Mouse (Mus musculus) retina, adult 2 months (tissue): ENCODE measurements around the gene Atf7.
"Not testable (repeated sequence)": the region's sequence is repeated elsewhere in the genome, so short reads cannot be mapped to it uniquely, and the experiment has no call there.

Experiments
- DNase-seq: peaks from one replicate; pipeline ENCODE4 v3.0.0-alpha.2; 2012; ENCODE audit warnings: low read depth, low spot score

Atf7 gene

DNA sequence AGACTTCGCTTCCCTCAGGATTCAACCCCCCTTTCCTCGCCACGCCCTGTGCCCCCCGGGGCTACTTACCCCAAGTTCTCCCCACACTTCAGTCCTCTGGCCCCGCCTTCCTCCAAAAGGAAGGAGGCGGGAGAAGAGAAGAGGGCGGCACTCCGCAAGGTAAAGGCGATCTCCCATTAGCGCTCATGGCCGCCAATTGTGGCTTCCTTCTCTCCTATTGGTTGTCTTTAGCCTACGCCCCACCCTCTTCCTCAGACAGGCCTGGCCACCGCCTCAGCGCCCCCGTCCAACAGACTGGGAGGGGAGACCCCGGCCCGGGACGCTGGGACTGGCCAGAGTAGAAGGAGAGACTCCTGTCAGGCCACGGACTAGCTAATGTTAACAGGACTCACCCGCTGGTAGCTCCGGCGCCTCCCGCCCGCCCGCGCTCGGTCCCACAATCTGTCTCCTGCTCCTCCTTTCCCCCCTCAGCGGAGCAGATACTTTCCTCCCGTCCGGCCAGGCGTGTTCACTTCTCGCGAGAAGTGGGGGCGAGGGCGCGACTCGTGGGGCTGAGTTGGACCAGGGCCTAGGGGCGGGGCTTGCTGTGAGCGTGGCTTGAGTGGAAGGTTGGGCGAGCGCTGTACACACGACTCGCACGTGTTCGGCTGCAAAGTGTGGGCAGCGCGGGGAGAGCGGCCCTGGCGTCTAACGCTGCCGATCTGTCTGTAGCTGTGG is at the start of gene Atf7, which contains the start of gene Gm28047:
TSS of gene Atf7 (minus strand) at position 495 of the 717 bp plus-strand sequence.
TSS of gene Gm28047 (minus strand) at position 98 of the 717 bp plus-strand sequence.
- DNase-seq: peak; percentile 98

DNA sequence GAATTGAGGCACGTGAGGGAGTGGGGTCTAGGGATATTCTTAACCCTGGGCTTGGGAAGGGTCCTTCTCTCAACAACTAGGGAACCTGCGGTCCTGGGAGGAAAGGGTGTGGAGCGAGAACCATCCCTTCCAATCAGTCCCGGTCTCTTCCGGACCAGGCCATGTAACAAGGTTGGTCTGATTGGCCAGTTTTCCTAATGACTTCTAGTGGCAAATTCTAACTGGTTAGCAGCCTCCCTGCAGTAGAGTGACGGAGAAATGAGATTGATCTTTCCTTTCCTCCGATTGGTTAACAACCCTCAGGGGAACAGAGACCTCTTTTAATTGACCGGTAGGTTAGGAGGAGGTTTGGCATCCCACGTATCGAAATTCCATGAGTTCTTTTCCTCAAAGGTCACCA is 48.3 kb upstream of the Atf7 start:
- DNase-seq: no peak

DNA sequence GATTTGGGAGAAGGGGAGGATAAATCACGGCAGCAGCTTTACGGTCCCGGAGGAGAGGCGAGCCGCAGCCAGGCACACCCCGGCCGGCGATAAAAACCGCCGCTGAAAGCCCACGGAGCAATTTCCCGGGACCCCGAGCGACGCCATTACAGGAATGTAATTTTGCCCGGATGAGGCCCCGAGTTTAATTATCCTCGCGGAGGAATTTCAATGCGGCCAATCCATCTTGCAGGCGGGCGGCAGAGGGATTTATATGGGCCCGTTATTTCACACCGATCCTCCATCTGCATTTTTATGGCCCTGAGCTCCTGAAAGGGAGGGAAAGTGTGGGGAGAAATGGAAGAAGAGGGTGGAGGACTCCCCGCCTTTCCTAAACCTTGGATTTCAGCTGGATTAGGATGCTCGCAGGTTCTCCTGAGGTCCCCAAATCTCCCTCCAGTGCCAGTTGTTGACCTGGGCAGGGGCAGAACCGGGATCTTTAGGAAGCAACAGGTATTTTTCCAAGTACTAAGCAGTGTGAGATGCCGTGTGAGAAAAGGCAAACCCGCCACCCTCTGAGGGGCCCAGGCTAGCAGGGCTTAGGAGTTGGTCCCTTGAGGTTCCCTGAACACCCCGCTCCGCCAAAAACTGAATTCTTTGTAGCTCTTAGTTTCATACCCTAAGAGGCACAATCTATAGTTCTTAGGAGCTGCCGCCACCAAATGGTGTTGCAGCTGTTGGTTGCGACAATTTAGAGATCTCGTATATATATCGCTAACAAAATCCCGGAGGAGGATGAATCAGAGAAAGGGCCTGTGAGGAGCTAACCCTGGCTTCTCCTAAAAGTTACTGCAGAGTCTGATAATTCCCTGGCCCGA is 47.2 kb upstream of the Atf7 start, which contains the start of gene Atp5g2:
TSS of gene Atp5g2 (minus strand) at position 138 of the 857 bp plus-strand sequence.
- no peak for DNase-seq

DNA sequence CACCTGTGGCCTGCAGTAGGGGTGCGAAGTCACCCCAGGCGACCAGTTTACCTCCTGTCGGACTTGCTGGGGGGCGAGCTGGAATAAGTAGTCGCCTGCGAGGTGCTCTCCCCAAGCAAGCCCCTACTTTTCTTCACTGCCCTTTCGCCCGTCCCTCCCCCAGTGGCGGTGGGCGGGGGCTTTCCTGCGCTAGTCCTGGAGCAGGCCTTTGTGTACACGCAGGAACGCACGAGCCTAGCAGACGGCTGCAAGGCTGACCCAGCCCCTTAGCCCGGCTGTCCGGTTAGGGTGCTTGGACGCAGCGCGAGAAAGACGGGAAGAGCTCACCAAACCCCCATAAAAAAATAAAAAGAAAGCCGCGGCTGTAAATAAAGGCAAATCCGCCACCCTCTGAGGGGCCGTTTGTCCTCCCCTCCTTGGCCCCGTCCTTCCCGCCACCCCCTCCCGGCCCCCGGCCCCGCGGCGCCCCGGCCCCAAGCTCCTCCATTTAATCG is 46.5 kb upstream of the Atf7 start:
- no peak for DNase-seq

DNA sequence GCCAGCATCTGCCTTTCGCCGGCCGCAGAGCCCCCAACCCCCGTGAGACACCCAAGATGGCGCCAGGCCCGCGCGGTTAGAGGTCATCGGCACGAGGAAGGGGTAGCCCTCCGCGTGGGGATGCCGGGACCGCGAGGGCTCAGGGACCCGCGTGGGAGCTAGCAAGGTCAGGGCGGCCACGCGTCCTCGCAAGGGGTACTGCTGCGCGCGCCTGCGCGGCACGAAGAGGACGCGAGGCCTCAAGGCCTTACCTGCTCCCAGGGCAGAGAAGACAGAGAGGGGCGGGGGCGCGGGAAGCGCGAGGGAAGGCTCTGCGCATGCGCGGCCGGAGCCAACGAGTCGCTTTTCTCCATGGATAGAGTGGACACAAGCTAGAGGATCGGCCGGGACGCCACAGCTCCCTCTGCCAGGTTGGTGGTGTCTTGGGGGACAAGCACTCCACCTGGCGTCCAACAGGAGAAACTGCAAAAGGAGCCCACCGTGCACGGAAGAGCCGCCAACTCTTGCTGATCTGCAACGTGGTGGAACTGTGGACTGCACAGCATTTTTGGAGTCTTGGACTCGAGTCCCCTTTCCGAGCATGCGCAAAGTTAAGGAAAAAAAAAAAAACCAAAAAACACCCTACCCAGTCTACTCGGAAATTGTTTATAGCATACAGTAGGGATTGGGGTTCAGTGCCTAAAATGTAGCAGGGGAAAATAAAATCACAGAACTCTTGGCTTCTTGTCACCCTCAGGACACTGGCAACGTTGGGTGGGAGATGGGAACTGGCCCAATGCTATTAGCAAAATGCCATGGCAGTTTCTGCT is 45.7 kb upstream of the Atf7 start:
- peak; percentile 98 for DNase-seq

DNA sequence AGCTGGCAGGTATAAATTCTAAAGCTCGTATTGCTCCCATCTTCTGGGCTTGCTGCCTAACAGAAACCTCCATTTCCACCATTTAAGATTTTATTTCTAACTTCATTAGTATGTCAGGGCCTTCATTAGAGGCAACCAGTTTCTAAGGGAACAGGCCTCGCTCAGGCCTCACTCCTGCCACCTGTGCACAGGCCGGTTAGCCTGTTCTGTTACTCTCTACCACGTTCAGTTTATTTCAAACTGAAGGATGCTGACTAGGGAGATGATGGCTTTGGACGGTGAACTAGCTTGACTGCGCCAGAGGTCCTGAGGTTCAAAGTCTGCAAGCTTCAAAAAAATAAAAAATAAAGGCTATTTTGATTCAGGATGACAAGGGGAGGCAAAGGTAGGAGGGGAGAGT is 45.0 kb upstream of the Atf7 start:
- DNase-seq: no peak

DNA sequence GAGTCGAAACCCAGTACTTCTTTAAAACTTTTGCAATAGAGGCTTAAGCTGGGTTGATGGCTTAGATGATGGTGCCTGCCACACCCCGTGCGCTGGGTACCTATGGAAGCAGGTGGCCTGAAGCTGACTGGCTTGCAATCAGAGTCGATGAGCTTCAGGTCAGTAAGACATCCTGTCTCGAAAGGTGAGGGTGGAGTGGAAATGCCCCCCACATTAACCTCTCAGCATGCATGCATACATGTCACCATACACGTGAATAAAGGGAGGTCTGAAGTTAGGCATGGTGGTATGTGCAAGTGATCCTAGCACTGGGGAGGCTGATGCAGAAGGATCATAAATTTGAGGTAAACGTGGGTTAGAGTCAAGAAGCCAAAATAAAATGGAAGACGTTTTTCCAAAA is 44.3 kb upstream of the Atf7 start:
- DNase-seq: no peak

DNA sequence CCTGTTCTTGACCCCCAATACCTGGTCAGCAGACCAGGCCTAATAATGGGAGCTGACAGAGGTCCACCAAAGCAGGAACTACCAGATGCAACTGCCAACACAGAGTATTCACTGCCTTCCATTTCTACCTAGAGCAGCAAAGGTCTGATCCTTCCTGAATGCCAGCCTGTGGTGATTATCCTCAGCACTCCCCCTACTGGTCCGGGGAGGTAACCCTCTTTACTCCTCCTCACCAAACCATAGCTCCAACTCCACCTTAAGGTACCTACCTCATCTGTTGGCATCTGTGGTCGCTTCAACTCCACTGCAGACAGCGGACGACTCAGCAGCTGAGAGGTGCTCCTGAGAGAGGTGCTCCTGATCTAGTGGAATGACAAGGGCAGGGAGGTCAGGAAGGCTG is 40.2 kb upstream of the Atf7 start:
- DNase-seq: no peak

DNA sequence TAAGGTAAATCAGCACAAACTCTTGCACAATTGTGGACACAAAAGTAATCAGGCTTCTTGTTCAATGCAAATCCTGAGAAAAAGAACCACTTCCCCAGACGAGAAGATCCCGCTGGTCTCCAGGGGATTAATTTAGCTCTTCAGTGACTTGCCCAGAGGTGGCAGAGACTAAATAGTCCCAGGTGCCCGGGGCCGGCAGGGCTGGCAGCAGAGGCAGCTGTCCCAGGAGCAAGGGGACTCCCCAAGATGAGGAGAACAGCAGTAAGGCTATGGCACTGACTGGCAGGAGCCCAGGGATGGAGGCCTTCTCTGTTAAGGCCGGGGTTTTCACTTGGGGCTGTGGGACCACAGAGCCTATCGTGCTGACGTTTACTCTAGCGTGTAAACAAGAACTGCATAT is 38.6 kb upstream of the Atf7 start:
- DNase-seq: no peak

DNA sequence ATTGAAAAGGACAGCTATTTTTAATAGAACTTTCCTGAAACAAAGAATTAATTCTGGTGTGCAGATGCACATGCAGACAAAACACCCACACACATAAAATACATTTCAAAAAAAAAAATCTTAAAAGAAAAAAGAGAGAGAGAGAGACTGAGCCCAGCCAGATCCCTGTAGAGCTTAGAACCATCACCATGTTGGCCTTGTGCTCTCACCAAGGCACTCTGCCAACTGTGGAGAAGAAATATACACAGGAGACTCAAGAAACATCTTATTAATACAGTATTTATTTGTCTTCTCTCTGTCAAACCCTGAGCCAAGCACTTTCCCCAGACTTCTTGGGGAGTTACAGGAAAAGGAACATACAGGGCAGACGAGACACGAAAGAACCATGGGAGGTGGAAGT is 37.3 kb upstream of the Atf7 start:
- not testable (repeated sequence) for DNase-seq

DNA sequence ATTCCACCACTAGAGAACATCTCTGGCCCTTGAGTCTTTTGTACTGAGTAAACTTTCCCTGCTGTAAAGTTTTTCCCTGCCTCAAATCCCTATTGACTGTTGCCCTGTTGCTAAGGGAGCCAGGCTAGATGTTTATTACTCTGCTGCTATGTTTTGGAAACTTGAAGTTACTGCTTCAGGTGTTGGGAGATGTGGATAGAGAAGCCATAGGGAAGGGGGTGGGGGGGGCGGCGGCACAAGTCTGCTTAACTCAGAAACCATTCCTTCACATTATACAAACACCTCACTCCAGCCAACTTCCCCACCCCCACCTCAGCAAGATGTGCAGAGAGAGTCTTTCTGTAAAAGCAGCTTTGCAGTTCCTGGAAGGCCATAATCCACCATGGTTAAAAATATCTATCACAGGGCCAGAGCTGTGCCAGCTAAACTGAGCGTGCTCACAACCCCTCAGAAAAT is 32.7 kb upstream of the Atf7 start:
- peak; percentile 43 for DNase-seq

DNA sequence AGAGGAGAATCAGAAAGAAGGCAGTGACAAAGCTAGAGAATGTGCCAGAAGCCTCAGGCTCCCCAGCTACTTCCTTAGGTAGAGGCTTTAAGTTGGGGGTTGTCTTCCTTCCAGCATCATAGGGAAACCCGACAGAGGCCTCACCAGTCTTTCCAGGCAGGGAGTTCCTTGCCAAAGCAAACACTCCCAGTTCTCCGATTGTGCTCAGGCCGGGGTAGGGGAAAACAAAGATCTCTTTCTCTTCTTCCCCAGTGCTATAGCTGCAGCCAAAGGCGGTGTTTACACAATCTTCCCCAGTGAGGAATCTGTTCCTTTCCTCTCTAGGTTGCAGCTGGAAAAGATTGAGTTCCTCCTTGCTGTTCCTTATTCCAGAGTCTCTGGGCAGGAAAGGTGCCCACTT is 31.4 kb upstream of the Atf7 start:
- DNase-seq: no peak

DNA sequence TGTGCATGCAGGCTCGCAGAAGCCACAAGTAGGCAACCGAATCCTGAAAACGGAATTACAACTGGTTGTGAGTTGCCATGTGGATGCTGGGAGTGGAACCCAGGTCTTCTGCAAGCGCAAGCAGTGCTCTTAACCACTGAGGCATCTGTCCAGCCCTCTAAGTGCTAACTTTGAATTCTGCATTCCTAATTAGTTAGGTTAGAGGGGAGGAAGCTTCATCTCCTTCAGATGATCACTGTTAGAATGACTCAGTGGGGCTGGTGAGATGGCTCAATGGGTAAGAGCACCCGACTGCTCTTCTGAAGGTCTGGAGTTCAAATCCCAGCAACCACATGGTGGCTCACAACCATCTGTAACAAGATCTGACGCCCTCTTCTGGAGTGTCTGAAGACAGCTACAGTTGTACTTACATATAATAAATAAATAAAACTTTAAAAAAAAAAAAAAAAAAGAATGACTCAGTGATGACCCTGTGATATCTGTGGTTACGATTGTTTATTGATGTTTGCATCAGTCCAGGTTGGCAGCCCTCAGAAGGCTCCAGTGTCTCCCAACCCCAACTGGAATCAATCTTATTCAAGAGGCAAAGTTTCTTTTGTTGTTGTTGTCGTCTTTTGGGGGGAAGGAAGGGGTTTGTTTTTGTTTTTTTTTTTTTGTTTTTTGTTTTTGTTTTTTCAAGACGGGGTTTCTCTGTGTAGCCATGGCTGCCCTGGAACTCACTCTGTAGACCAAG is 26.8 kb upstream of the Atf7 start:
- DNase-seq: not testable (repeated sequence)

DNA sequence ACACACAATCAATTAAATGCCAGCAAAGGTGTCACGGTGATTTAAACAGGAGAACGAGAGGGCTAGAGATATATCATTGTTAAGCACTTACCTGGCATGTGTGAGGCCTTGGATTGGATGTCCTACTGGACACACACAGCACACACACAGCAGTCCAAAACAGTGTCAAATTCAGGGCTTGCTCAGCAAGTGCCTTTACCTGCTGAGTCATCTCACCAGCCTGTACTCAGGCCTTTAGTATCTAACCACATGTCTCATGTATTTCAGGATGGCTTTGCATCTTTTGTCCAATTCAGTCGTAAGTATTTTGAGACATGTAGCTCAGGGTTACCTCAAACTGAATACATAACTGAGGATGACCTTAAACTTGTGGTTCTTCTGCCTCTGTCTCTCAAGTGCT is 25.8 kb upstream of the Atf7 start:
- no peak for DNase-seq

DNA sequence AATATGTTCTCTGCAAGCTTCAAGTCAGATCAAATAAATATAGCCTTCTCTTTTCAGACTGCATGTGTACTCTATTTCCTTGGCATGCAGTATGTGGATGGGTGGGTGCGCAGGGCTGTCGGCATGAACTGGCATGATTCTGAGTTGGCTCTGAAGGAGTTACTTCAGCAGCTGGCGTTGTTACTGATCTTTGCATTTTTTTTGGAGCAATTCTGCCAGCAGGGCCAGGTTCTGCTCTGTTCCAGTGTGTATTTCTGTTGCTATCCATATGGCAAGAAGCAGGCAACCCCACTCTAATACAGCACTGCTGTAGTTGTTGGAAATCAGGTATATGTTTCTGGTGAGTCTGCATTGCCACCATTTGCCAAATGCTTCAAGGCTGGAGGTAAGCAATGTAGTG is 10.6 kb upstream of the Atf7 start:
- DNase-seq: no peak

DNA sequence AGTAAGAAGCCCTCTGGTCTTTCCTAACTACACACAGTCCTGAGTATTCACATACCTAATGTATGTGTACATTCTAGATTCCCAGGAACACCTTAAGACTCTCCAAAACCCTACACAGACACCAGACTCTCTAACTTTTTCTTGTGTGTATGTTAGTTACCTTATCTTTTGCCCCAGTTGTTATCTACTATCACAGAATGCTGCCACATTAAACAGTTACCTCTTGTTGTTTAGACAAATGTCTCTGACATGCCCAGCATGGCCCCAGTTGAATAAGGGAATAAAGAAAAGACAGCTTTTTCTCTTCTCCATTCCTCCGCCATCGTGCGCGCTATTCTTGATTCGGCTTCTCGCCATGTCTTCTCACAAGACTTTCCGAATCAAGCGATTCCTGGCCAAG is 9.4 kb upstream of the Atf7 start:
- DNase-seq: no peak

DNA sequence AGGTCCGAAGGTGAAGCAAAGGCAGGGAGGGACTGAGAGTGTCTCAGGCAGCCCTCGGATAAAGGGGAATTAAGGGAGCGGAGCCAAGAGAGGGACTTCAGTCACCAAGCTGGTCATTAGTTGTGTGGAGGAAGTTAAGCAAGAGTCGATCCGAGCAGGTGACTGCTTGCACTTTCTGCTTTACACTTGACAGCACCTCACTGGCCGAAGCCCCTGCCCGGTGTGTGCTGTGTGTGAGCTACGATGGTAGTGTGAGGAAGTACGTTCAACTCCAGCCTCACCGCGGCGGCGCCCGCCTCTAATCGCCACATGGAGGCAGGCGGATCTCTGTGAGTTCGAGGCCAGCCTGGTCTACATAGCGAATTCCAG is 407 bp upstream of the Atf7 start:
- no peak for DNase-seq

DNA sequence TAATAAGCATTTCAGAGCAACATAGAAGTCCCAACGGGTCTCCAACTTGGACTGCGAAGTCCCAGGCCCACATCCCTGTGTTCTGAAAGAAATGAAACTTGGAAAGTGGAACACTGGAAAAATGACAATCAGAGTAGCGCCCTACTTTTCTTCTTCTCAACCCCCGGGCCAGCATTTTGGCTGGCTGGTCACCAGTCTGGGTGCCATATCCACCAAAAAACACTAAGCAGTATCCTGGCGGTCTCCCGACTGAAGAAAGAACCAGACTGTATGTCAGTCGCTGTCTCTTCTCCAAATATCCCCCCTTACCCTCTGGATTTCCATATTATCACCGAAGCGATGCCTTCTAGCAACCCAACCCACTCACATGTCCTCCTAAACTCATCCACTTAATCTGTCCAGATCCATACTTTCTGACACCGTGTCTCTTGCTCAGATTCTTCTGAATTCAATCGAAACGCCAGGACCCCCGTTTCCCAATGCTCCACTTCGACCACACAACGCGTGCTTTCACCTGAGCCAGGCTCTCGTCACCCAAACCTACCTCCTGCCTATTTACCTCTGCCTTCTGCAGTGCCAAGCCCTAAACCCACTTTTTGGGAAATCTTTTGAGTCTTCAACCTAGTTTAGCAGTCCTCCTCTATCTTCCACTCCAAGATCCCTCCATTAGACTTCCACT is 834 bp downstream of the Atf7 start:
- DNase-seq: no peak

DNA sequence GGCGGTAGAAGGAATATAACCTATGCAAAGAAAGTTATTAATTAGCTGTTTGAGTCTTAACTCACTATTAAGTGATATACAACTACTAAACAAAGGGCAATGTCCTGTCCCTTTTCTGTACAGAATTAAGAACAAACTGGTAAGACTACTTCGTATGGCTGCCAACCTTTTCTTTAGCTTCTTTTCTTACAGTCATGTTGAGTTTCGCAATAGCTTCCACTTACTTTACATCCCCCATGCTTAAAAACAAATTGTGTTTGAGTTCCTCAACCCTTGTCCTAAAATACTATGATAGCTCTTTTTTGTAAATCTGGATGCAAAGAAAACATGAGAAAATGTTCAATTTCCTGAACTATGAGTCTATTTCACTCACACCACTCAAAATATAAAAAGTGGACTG is 2.1 kb downstream of the Atf7 start:
- no peak for DNase-seq

DNA sequence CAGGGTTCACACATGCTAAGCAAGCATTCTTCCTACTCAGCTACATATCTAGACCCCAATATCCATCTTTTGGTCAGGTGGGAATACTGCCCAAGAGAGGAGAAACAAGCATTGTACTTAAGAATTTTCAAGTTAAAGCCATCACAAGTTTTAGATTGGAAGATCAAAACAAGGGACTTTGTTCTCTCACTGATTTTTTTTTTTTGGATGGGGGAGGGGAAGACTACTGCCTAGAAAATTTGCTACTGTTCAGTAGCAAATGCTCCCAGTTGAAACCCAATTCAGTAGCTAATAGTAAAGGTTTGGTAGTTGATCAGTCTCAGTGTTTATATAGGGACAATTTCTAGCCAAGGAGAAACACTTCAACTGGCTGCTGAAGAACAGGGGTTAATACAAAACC is 2.7 kb downstream of the Atf7 start:
- DNase-seq: no peak

DNA sequence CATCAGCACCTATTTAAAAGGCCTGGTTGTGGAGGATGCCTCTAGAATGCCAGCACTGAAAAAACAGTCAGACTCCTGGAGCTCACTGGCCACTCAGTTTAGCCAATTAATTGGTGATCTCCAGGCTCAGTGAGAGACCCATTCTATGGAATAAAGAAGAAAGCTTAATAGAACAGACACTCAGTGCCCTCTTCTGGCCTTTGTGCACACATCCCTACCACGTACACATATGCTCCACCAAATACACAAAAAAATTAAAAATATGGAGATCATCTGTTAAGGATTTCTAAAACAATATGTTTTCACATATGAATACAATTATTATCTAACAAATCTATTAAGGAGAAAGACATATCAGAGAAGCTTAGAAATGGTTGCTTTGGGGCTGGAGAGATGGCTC is 4.5 kb downstream of the Atf7 start:
- no peak for DNase-seq
